Mouse (Mus musculus) midbrain, postnatal 0 days (tissue): Measurements from ENCODE around the gene Fbxo9. TPM values are rescaled to one million over a fixed set of nuclear protein-coding genes. Genes with fewer than 3 reads are reported as not detected.

ENCODE experiments used
- ATAC-seq: fragments of 200-750 bp; cut with Nextera tagmentation; 2 replicates; pipeline ENCODE4 v1.8.0; 2017; ENCODE audit warnings: moderate number of reproducible peaks, mild to moderate bottlenecking, moderate TSS enrichment, moderate library complexity; ENCODE audit not compliant: low FRiP score
- DNase-seq: peaks from one replicate; pipeline ENCODE4 v3.0.0-alpha.2; 2015; ENCODE audit warnings: low spot score
- H3K27ac ChIP-seq: fragments of 300-500 bp; sonication (generic); 2 replicates; pipeline ENCODE4 v1.5.1; 2014; ENCODE audit warnings: low read depth, mild to moderate bottlenecking, low read length, mixed read lengths
- H3K27me3 ChIP-seq: fragments of 300-500 bp; sonication (generic); 2 replicates; pipeline ENCODE4 v1.6.1; 2014; ENCODE audit warnings: low read length, control low read depth, mixed read lengths; ENCODE audit not compliant: insufficient read depth
- H3K36me3 ChIP-seq: fragments of 300-500 bp; sonication (generic); 2 replicates; pipeline ENCODE4 v1.6.1; 2014; ENCODE audit warnings: low read length, control low read depth, mixed read lengths; ENCODE audit not compliant: insufficient read depth
- H3K4me1 ChIP-seq: fragments of 300-500 bp; sonication (generic); 2 replicates; pipeline ENCODE4 v1.6.1; 2014; ENCODE audit warnings: mild to moderate bottlenecking, control low read depth, antibody characterized with exemption, low read length, mixed read lengths; ENCODE audit not compliant: insufficient read depth
- H3K4me2 ChIP-seq: fragments of 300-500 bp; sonication (generic); 2 replicates; pipeline ENCODE4 v1.6.1; 2014; ENCODE audit warnings: low read depth, mild to moderate bottlenecking, low read length, mixed read lengths; ENCODE audit not compliant: poor library complexity, severe bottlenecking
- H3K4me3 ChIP-seq: fragments of 300-500 bp; sonication (generic); 2 replicates; pipeline ENCODE4 v1.5.1; 2014; ENCODE audit warnings: low read depth, mild to moderate bottlenecking, low read length, moderate library complexity
- H3K9ac ChIP-seq: fragments of 300-500 bp; sonication (generic); replicated peaks from 2 replicates; pipeline ENCODE4 v1.6.1; 2014; ENCODE audit warnings: mild to moderate bottlenecking, low read length, moderate library complexity, mixed read lengths; ENCODE audit not compliant: poor library complexity, severe bottlenecking
- H3K9me3 ChIP-seq: fragments of 300-500 bp; sonication (generic); 2 replicates; pipeline ENCODE4 v1.6.1; 2016; ENCODE audit warnings: low read length, control low read depth
- CTCF ChIP-seq: IDR thresholded peaks from 2 replicates; pipeline ENCODE4 v1.5.1; 2016; ENCODE audit warnings: antibody characterized with exemption, mild to moderate bottlenecking
- WGBS: fragments of 180-500 bp; shearing (Covaris S2); extraction: QIAGEN DNeasy Blood & Tissue Kit; methylation state at CpG from one replicate; pipeline ENCODE4 v1.1.7; 2014; 5-methylcytosine and 5-hydroxymethylcytosine counted together
- polyA plus RNA-seq: library from polyadenylated mRNA; unstranded; fragments of >200 nt; fragmentation: Nextera tagmentation; extraction: Ambion mirVana; gene quantifications from 2 replicates; pipeline ENCODE4 v1.2.1, GENCODE M21; 2015
- total RNA-seq: library from RNA; depleted of rRNA; stranded (reverse); fragments of >200 nt; gene quantifications from 2 replicates; pipeline ENCODE4 v1.2.3, GENCODE M21; 2014

Fbxo9 gene
- total and polyA plus RNA-seq, 2 experiments from 2014 or later = 84.8 to 115 TPM

- TF ChIP-seq CTCF = no peak
- DNase-seq = no peak
- ATAC-seq = no peak
- Histone ChIP-seq H3K4me1 (no peaks in the 10 kb centered on the region), H3K9ac (no peak overlapping the region), H3K27ac (no peak overlapping the region), H3K4me3 (no peak overlapping the region), H3K36me3 (no peaks in the 10 kb centered on the region), H3K4me2 (no peak overlapping the region), H3K27me3 (no peaks in the 10 kb centered on the region), H3K9me3 (no peaks in the 10 kb centered on the region)
- 82% methylated on average over 6 of the region's 6 CpGs for WGBS
Measured at GRCm38 (mm10) chr9:78124297-78124696, 15.4 kb upstream of the Fbxo9 start.

DNA sequence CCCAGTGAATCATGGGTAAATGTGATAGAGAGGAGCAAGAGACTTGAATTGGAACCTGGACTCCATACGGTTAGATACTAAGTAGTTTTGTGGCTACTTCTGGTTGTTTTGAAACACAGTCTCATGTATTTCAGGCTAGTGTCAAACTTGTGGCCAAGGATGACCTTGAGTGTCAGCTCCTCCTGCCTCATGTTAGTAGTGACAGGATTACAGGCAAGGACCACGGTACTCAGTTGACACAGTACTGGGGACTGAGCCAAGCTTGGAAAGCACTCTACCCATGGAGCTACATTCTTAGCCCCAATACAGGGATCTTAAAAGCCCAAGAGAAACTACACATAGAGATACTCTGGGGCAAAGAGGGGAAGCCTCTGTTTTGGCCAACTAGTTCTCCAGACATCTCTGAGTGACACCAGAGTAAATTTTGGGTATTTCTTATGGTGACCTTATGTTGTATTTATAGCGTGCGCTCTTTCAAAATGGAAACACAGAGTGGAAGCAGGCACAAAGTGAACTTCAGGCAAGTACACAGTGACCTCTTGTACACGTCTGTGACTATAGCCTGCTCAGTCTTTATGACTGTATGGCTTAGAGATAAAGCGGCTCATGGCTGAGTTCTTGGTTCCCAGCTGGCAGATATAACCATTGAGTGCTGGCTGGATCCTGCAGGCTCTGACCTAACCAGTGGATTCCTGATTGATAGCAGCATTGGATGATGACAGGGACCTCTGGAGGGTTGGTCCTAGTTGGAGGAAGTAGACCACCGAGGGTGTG lies 14.3 kb upstream of the Fbxo9 start:
- H3K27ac ChIP-seq = no peak overlapping the region
- no peak for ATAC-seq
- no peaks in the 10 kb centered on the region for H3K9me3 ChIP-seq
- H3K4me3 ChIP-seq = no peak overlapping the region
- H3K9ac ChIP-seq = no peak overlapping the region
- H3K36me3 ChIP-seq = no peaks in the 10 kb centered on the region
- H3K4me2 ChIP-seq = no peak overlapping the region
- no peak for TF ChIP-seq CTCF
- WGBS = 95% methylated on average over 7 of the region's 7 CpGs
- no peak for DNase-seq
- H3K4me1 ChIP-seq = no peaks in the 10 kb centered on the region
- H3K27me3 ChIP-seq = no peaks in the 10 kb centered on the region

- Histone ChIP-seq H3K27ac (no peak overlapping the region), H3K36me3 (no peaks in the 10 kb centered on the region), H3K4me3 (no peak overlapping the region), H3K9me3 (no peaks in the 10 kb centered on the region), H3K4me2 (no peak overlapping the region), H3K9ac (no peak overlapping the region), H3K4me1 (no peaks in the 10 kb centered on the region), H3K27me3 (no peaks in the 10 kb centered on the region)
- TF ChIP-seq CTCF = no peak
- WGBS = 92% methylated on average over 6 of the region's 6 CpGs
- ATAC-seq = no peak
- no peak for DNase-seq
Measured at GRCm38 (mm10) chr9:78121985-78122384, 13.1 kb upstream of the Fbxo9 start.

DNA sequence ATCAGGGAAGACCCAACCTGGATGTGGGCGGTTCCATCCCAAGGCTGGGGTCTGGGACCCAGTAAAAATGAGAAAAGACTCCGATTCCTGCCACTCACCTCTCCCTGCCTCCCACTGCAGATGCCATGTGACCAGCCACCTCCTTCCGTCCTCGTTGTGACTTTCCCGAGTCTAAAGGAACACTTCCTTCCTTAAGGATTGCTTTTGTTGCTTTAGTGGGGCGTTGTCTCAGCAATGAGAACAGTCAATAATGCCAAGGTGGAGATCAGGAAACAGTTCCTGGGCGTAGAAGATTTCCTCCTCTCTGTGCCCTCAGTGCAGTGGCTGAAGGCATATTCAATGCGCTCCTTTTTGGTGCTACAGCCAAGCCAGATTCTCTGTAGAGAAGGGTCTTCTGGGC lies 12.5 kb upstream of the Fbxo9 start:
- DNase-seq (no peak), ATAC-seq (no peak)
- no peaks in the 10 kb centered on the region for H3K4me1 ChIP-seq
- H3K4me3 ChIP-seq = no peak overlapping the region
- H3K9me3 ChIP-seq = no peaks in the 10 kb centered on the region
- TF ChIP-seq CTCF = no peak
- no peaks in the 10 kb centered on the region for H3K36me3 ChIP-seq
- H3K9ac ChIP-seq = no peak overlapping the region
- H3K4me2 ChIP-seq = no peak overlapping the region
- no peaks in the 10 kb centered on the region for H3K27me3 ChIP-seq
- H3K27ac ChIP-seq = no peak overlapping the region
- 89% methylated on average over 8 of the region's 8 CpGs for WGBS

GRCm38 (mm10) chr9:78117690-78118089 lies 8.8 kb upstream of the Fbxo9 start:
- DNase-seq = no peak
- Histone ChIP-seq H3K4me3 (no peak overlapping the region), H3K4me2 (no peak overlapping the region), H3K27ac (no peak overlapping the region), H3K4me1 (peaks cover 10% of the 10 kb centered on the region), H3K36me3 (no peaks in the 10 kb centered on the region), H3K9ac (no peak overlapping the region), H3K9me3 (no peaks in the 10 kb centered on the region), H3K27me3 (no peaks in the 10 kb centered on the region)
- TF ChIP-seq CTCF = no peak
- WGBS = 99% methylated on average over 2 of the region's 2 CpGs
- ATAC-seq = no peak

- no peak overlapping the region for H3K9ac ChIP-seq
- no peaks in the 10 kb centered on the region for H3K9me3 ChIP-seq
- peaks cover 10% of the 10 kb centered on the region for H3K4me1 ChIP-seq
- H3K4me3 ChIP-seq = no peak overlapping the region
- no peak for TF ChIP-seq CTCF
- H3K36me3 ChIP-seq = no peaks in the 10 kb centered on the region
- 96% methylated on average over 9 of the region's 9 CpGs for WGBS
- DNase-seq (no peak), ATAC-seq (no peak)
- H3K4me2 ChIP-seq = no peak overlapping the region
- no peaks in the 10 kb centered on the region for H3K27me3 ChIP-seq
- H3K27ac ChIP-seq = no peak overlapping the region
Measured at GRCm38 (mm10) chr9:78115746-78116145, 6.9 kb upstream of the Fbxo9 start.
